Mouse (Mus musculus) lung, embryonic 14.5 days (tissue): Measurements from ENCODE around the gene Stx4a. TPM values are rescaled to one million over a fixed set of nuclear protein-coding genes. Genes with fewer than 3 reads are reported as not detected.
A peak's percentile ranks its signal among the peaks of the same experiment; 100 is the strongest.
"Not testable (repeated sequence)": the region's sequence is repeated elsewhere in the genome, so short reads cannot be mapped to it uniquely, and the experiment has no call there.

Experiments used
- ATAC-seq: fragments of 200-750 bp; cut with Nextera tagmentation; 2 replicates; pipeline ENCODE4 v1.8.0; 2017; ENCODE audit warnings: mild to moderate bottlenecking, moderate TSS enrichment, moderate library complexity; ENCODE audit not compliant: insufficient read depth
- DNase-seq: peaks from one replicate; pipeline ENCODE4 v3.0.0-alpha.2; 2015
- H3K27ac ChIP-seq: fragments of 300-500 bp; sonication (generic); 2 replicates; pipeline ENCODE4 v1.5.1; 2014; ENCODE audit warnings: low read depth, mild to moderate bottlenecking, moderate library complexity
- H3K27me3 ChIP-seq: fragments of 300-500 bp; sonication (generic); 2 replicates; pipeline ENCODE4 v1.6.1; 2014; ENCODE audit warnings: low read length, control low read depth; ENCODE audit not compliant: insufficient read depth
- H3K36me3 ChIP-seq: fragments of 300-500 bp; sonication (generic); 2 replicates; pipeline ENCODE4 v1.6.1; 2014; ENCODE audit warnings: control low read depth; ENCODE audit not compliant: insufficient read depth
- H3K4me1 ChIP-seq: fragments of 300-500 bp; sonication (generic); 2 replicates; pipeline ENCODE4 v1.6.1; 2014; ENCODE audit warnings: antibody characterized with exemption, control low read depth; ENCODE audit not compliant: insufficient read depth
- H3K4me2 ChIP-seq: fragments of 300-500 bp; sonication (generic); 2 replicates; pipeline ENCODE4 v1.6.1; 2014; ENCODE audit warnings: mild to moderate bottlenecking
- H3K4me3 ChIP-seq: fragments of 300-500 bp; sonication (generic); 2 replicates; pipeline ENCODE4 v1.5.1; 2014; ENCODE audit warnings: low read depth, low read length
- H3K9ac ChIP-seq: fragments of 300-500 bp; sonication (generic); 2 replicates; pipeline ENCODE4 v1.6.1; 2014
- H3K9me3 ChIP-seq: fragments of 300-500 bp; sonication (generic); 2 replicates; pipeline ENCODE4 v1.6.1; 2016; ENCODE audit warnings: low read depth, low read length, control low read depth
- CTCF ChIP-seq: IDR thresholded peaks from 2 replicates; pipeline ENCODE4 v1.5.1; 2016; ENCODE audit warnings: antibody characterized with exemption, low read depth
- WGBS: fragments of 180-500 bp; shearing (Covaris S2); extraction: QIAGEN DNeasy Blood & Tissue Kit; methylation state at CpG from one replicate; pipeline ENCODE4 v1.1.7; 2014; 5-methylcytosine and 5-hydroxymethylcytosine counted together
- polyA plus RNA-seq: library from polyadenylated mRNA; unstranded; fragments of >200 nt; fragmentation: Nextera tagmentation; extraction: Ambion mirVana; gene quantifications from 2 replicates; pipeline ENCODE4 v1.2.1, GENCODE M21; 2014

The Stx4a gene
- polyA plus RNA-seq, 1 experiment from 2014 or later = 19.7 TPM

GRCm38 (mm10) chr7:127823236-127824171 lies 590 bp upstream of the Stx4a start:
- Histone ChIP-seq H3K4me1 (no peaks in the 10 kb centered on the region), H3K4me2 (peak overlapping the region; percentile 76), H3K36me3 (no peaks in the 10 kb centered on the region), H3K9me3 (no peaks in the 10 kb centered on the region), H3K9ac (peak overlapping the region; percentile 64), H3K27me3 (no peaks in the 10 kb centered on the region), H3K4me3 (peak overlapping the region; percentile 56), H3K27ac (no peak overlapping the region)
- WGBS = 70% methylated on average over 11 of the region's 11 CpGs
- peak; percentile 38; the same call in 1 of the 2 replicates for ATAC-seq
- DNase-seq = peak; percentile 18
- peak; percentile 28 for TF ChIP-seq CTCF

GRCm38 (mm10) chr7:127835550-127835949 lies 11.5 kb downstream of the Stx4a start:
- Histone ChIP-seq H3K9ac (no peak overlapping the region), H3K4me2 (no peak overlapping the region), H3K27me3 (no peaks in the 10 kb centered on the region), H3K9me3 (no peaks in the 10 kb centered on the region), H3K36me3 (no peaks in the 10 kb centered on the region), H3K4me1 (no peaks in the 10 kb centered on the region), H3K4me3 (no peak overlapping the region), H3K27ac (no peak overlapping the region)
- ATAC-seq (no peak), DNase-seq (no peak)
- 68% methylated on average over 2 of the region's 2 CpGs for WGBS
- TF ChIP-seq CTCF = no peak

GRCm38 (mm10) chr7:127837473-127837872 lies 13.4 kb downstream of the Stx4a start:
- WGBS = 83% methylated on average over 5 of the region's 5 CpGs
- H3K9ac ChIP-seq = no peak overlapping the region
- H3K4me3 ChIP-seq = no peak overlapping the region
- H3K36me3 ChIP-seq = no peaks in the 10 kb centered on the region
- DNase-seq = no peak
- 0 out of 2 replicates have a peak, but pooled peaks cover 6% of the 10 kb centered on the region for H3K4me1 ChIP-seq
- TF ChIP-seq CTCF = no peak
- H3K4me2 ChIP-seq = no peak overlapping the region
- H3K9me3 ChIP-seq = no peaks in the 10 kb centered on the region
- no peak overlapping the region for H3K27ac ChIP-seq
- H3K27me3 ChIP-seq = no peaks in the 10 kb centered on the region
- no peak for ATAC-seq

- H3K4me2 ChIP-seq = not testable (repeated sequence)
- WGBS = 71% methylated on average over 4 of the region's 4 CpGs
Measured at GRCm38 (mm10) chr7:127837878-127838277, 13.8 kb downstream of the Stx4a start.

GRCm38 (mm10) chr7:127840031-127840430 lies 15.9 kb downstream of the Stx4a start:
- H3K4me2 ChIP-seq, H3K27me3 ChIP-seq, H3K27ac ChIP-seq, H3K4me1 ChIP-seq, H3K9ac ChIP-seq, H3K9me3 ChIP-seq, DNase-seq, H3K4me3 ChIP-seq, ATAC-seq: not testable (repeated sequence)
- H3K36me3 ChIP-seq = peaks cover 16% of the 10 kb centered on the region
- WGBS = 64% methylated on average over 2 of the region's 2 CpGs

More at GRCm38 (mm10) chr7:127837878-127838277, 13.8 kb downstream of the Stx4a start:
- H3K36me3 ChIP-seq, H3K4me3 ChIP-seq, H3K27ac ChIP-seq, H3K9ac ChIP-seq, DNase-seq, H3K9me3 ChIP-seq, ATAC-seq, H3K4me1 ChIP-seq, H3K27me3 ChIP-seq: not testable (repeated sequence)

- peak; percentile 52 for DNase-seq
- Histone ChIP-seq H3K9ac (peak overlapping the region; percentile 59), H3K27ac (peak overlapping the region; percentile 91), H3K4me1 (0 out of 2 replicates have a peak, but pooled peaks cover 6% of the 10 kb centered on the region), H3K4me3 (peak overlapping the region; percentile 76), H3K4me2 (peak overlapping the region; percentile 90), H3K27me3 (no peaks in the 10 kb centered on the region), H3K9me3 (no peaks in the 10 kb centered on the region), H3K36me3 (peaks cover 22% of the 10 kb centered on the region)
- WGBS = under 1% methylated on average over 15 of the region's 15 CpGs
- peak; percentile 32 for ATAC-seq
- TF ChIP-seq CTCF = no peak
Measured at GRCm38 (mm10) chr7:127840886-127841285, 16.8 kb downstream of the Stx4a start.

- peak overlapping the region; percentile 62 for H3K9ac ChIP-seq
- no peaks in the 10 kb centered on the region for H3K9me3 ChIP-seq
- no peaks in the 10 kb centered on the region for H3K27me3 ChIP-seq
- peak overlapping the region; percentile 91 for H3K27ac ChIP-seq
- H3K36me3 ChIP-seq = peaks cover 28% of the 10 kb centered on the region
- H3K4me2 ChIP-seq = peak overlapping the region; percentile 90
- H3K4me3 ChIP-seq = peak overlapping the region; percentile 76
- under 1% methylated on average over 43 of the region's 46 CpGs for WGBS
- peak; percentile 96 for DNase-seq
- peak; percentile 95 for ATAC-seq
- TF ChIP-seq CTCF = no peak
- 0 out of 2 replicates have a peak, but pooled peaks cover 6% of the 10 kb centered on the region for H3K4me1 ChIP-seq
Measured at GRCm38 (mm10) chr7:127841340-127842000, 17.4 kb downstream of the Stx4a start.
